Mouse (Mus musculus): Measurements from ENCODE around the gene Mta1. TPM values are rescaled to one million over a fixed set of nuclear protein-coding genes. Genes with fewer than 3 reads are reported as not detected.

The Mta1 gene
- polyA plus RNA-seq, 1 experiment: 101 TPM

GRCm38 (mm10) chr12:113149896-113150295 is 51.8 kb downstream of the Mta1 start:
- TF ChIP-seq E2F4 (IDR thresholded peaks at IDR 0.05; ENCODE audit: insufficient read depth): no peak
- TF ChIP-seq TCF3 (IDR thresholded peaks at IDR 0.05; ENCODE audit: insufficient read length, low read depth): no peak
- TF ChIP-seq MYOG (IDR thresholded peaks at IDR 0.05; ENCODE audit: control insufficient read depth in 1 of 3, insufficient read depth in 1 of 3, insufficient read length in 2 of 3, low read depth in 2 of 3): peak in 2 of 3 experiments; percentile 5 to 61
- TF ChIP-seq SRF (IDR thresholded peaks at IDR 0.05; ENCODE audit: control insufficient read depth, insufficient read length, low read depth): no peak
- TF ChIP-seq MAX (IDR thresholded peaks at IDR 0.05; ENCODE audit: low read depth): no peak
- TF ChIP-seq TCF12 (IDR thresholded peaks at IDR 0.05; ENCODE audit: insufficient read depth, poor library complexity, severe bottlenecking): no peak
- TF ChIP-seq USF1 (IDR thresholded peaks at IDR 0.05; ENCODE audit: low read depth): no peak
- no peak for TF ChIP-seq REST (IDR thresholded peaks at IDR 0.05; ENCODE audit: insufficient read depth, insufficient read length)
- TF ChIP-seq CEBPB (IDR thresholded peaks at IDR 0.05; ENCODE audit: insufficient read depth, poor library complexity, severe bottlenecking): no peak
- no peak for TF ChIP-seq POLR2AphosphoS2 (IDR thresholded peaks at IDR 0.05; ENCODE audit: insufficient read length, low read depth)
- TF ChIP-seq POLR2A (IDR thresholded peaks at IDR 0.05; ENCODE audit: insufficient read length, low read depth): no peak
- TF ChIP-seq MYOD1 (IDR thresholded peaks at IDR 0.05; ENCODE audit: control insufficient read depth in 1 of 3, insufficient read length in 2 of 3, low read depth in 2 of 3): peak in 1 of 3 experiments; percentile 38
- H3K4me3 ChIP-seq: no peak overlapping the region
- H3K79me2 ChIP-seq (ENCODE audit: control insufficient read depth, insufficient read depth): peaks cover 12% of the 10 kb centered on the region
- H3K36me3 ChIP-seq (ENCODE audit: control insufficient read depth, insufficient read depth): peaks cover 9% of the 10 kb centered on the region
- no peaks in the 10 kb centered on the region for H3K27me3 ChIP-seq (ENCODE audit: control insufficient read depth, insufficient read depth, insufficient read length)
- no peak overlapping the region for H3K4me2 ChIP-seq (ENCODE audit: low read depth)
- no peak overlapping the region for H3ac ChIP-seq (ENCODE audit: control insufficient read depth, insufficient read length)

GRCm38 (mm10) chr12:113150591-113150990 is 52.5 kb downstream of the Mta1 start:
- Histone ChIP-seq H3K4me2 (ENCODE audit: low read depth) (peak overlapping the region; percentile 82), H3K36me3 (ENCODE audit: control insufficient read depth, insufficient read depth) (peaks cover 2% of the 10 kb centered on the region), H3ac (ENCODE audit: control insufficient read depth, insufficient read length) (no peak overlapping the region), H3K79me2 (ENCODE audit: control insufficient read depth, insufficient read depth) (peaks cover 12% of the 10 kb centered on the region), H3K27me3 (ENCODE audit: control insufficient read depth, insufficient read depth, insufficient read length) (no peaks in the 10 kb centered on the region), H3K4me3 (no peak overlapping the region)
- TF ChIP-seq POLR2AphosphoS2 (IDR thresholded peaks at IDR 0.05; ENCODE audit: insufficient read length, low read depth) (no peak), USF1 (IDR thresholded peaks at IDR 0.05; ENCODE audit: low read depth) (no peak), TCF3 (IDR thresholded peaks at IDR 0.05; ENCODE audit: insufficient read length, low read depth) (no peak), MAX (IDR thresholded peaks at IDR 0.05; ENCODE audit: low read depth) (no peak)

GRCm38 (mm10) chr12:113151046-113151445 is 53.0 kb downstream of the Mta1 start:
- H3K79me2 ChIP-seq (ENCODE audit: control insufficient read depth, insufficient read depth): peaks cover 12% of the 10 kb centered on the region
- TF ChIP-seq MYOG (IDR thresholded peaks at IDR 0.05; ENCODE audit: control insufficient read depth in 1 of 3, insufficient read depth in 1 of 3, insufficient read length in 2 of 3, low read depth in 2 of 3) (no peak), MYOD1 (IDR thresholded peaks at IDR 0.05; ENCODE audit: control insufficient read depth in 1 of 3, insufficient read length in 2 of 3, low read depth in 2 of 3) (peak in 1 of 3 experiments; percentile 2)
- peak overlapping the region; percentile 76 for H3K4me3 ChIP-seq
- no peaks in the 10 kb centered on the region for H3K36me3 ChIP-seq (ENCODE audit: control insufficient read depth, insufficient read depth)
- peak overlapping the region; percentile 82 for H3K4me2 ChIP-seq (ENCODE audit: low read depth)
- H3ac ChIP-seq (ENCODE audit: control insufficient read depth, insufficient read length): no peak overlapping the region
- H3K27me3 ChIP-seq (ENCODE audit: control insufficient read depth, insufficient read depth, insufficient read length): no peaks in the 10 kb centered on the region

- Histone ChIP-seq H3ac (ENCODE audit: control insufficient read depth, insufficient read length) (peak overlapping the region; percentile 1), H3K79me2 (ENCODE audit: control insufficient read depth, insufficient read depth) (peaks cover 12% of the 10 kb centered on the region), H3K4me3 (peak overlapping the region; percentile 76), H3K4me2 (ENCODE audit: low read depth) (peak overlapping the region; percentile 82), H3K36me3 (ENCODE audit: control insufficient read depth, insufficient read depth) (no peaks in the 10 kb centered on the region), H3K27me3 (ENCODE audit: control insufficient read depth, insufficient read depth, insufficient read length) (no peaks in the 10 kb centered on the region)
- TF ChIP-seq E2F4 (IDR thresholded peaks at IDR 0.05; ENCODE audit: insufficient read depth): no peak
- TF ChIP-seq POLR2AphosphoS2 (IDR thresholded peaks at IDR 0.05; ENCODE audit: insufficient read length, low read depth): peak; percentile 99
- no peak for TF ChIP-seq SRF (IDR thresholded peaks at IDR 0.05; ENCODE audit: control insufficient read depth, insufficient read length, low read depth)
- no peak for TF ChIP-seq REST (IDR thresholded peaks at IDR 0.05; ENCODE audit: insufficient read depth, insufficient read length)
- no peak for TF ChIP-seq TCF3 (IDR thresholded peaks at IDR 0.05; ENCODE audit: insufficient read length, low read depth)
- no peak for TF ChIP-seq MYOG (IDR thresholded peaks at IDR 0.05; ENCODE audit: control insufficient read depth in 1 of 3, insufficient read depth in 1 of 3, insufficient read length in 2 of 3, low read depth in 2 of 3)
- peak; percentile 95 for TF ChIP-seq POLR2A (IDR thresholded peaks at IDR 0.05; ENCODE audit: insufficient read length, low read depth)
- no peak for TF ChIP-seq TCF12 (IDR thresholded peaks at IDR 0.05; ENCODE audit: insufficient read depth, poor library complexity, severe bottlenecking)
- no peak for TF ChIP-seq MYOD1 (IDR thresholded peaks at IDR 0.05; ENCODE audit: control insufficient read depth in 1 of 3, insufficient read length in 2 of 3, low read depth in 2 of 3)
These were observed 53.7 kb downstream of the Mta1 start for GRCm38 (mm10) chr12:113151661-113152271.

- Histone ChIP-seq H3K36me3 (ENCODE audit: control insufficient read depth, insufficient read depth) (no peaks in the 10 kb centered on the region), H3K4me2 (ENCODE audit: low read depth) (peak overlapping the region; percentile 82), H3K79me2 (ENCODE audit: control insufficient read depth, insufficient read depth) (peaks cover 12% of the 10 kb centered on the region), H3K27me3 (ENCODE audit: control insufficient read depth, insufficient read depth, insufficient read length) (no peaks in the 10 kb centered on the region), H3K4me3 (peak overlapping the region; percentile 76), H3ac (ENCODE audit: control insufficient read depth, insufficient read length) (peak overlapping the region; percentile 1)
- TF ChIP-seq MAX (IDR thresholded peaks at IDR 0.05; ENCODE audit: low read depth): no peak
- TF ChIP-seq POLR2A (IDR thresholded peaks at IDR 0.05; ENCODE audit: insufficient read length, low read depth): no peak
- no peak for TF ChIP-seq TCF3 (IDR thresholded peaks at IDR 0.05; ENCODE audit: insufficient read length, low read depth)
- TF ChIP-seq USF1 (IDR thresholded peaks at IDR 0.05; ENCODE audit: low read depth): no peak
- TF ChIP-seq MYOD1 (IDR thresholded peaks at IDR 0.05; ENCODE audit: control insufficient read depth in 1 of 3, insufficient read length in 2 of 3, low read depth in 2 of 3): no peak
- no peak for TF ChIP-seq E2F4 (IDR thresholded peaks at IDR 0.05; ENCODE audit: insufficient read depth)
- no peak for TF ChIP-seq REST (IDR thresholded peaks at IDR 0.05; ENCODE audit: insufficient read depth, insufficient read length)
- TF ChIP-seq TCF12 (IDR thresholded peaks at IDR 0.05; ENCODE audit: insufficient read depth, poor library complexity, severe bottlenecking): no peak
These were observed 54.2 kb downstream of the Mta1 start for GRCm38 (mm10) chr12:113152272-113152661.
